Mouse (Mus musculus): ENCODE data around the gene Pum1. TPM values are rescaled to one million over a fixed set of nuclear protein-coding genes. Genes with fewer than 3 reads are reported as not detected.
"Not testable (repeated sequence)": the region's sequence is repeated elsewhere in the genome, so short reads cannot be mapped to it uniquely, and the experiment has no call there.

Gene Pum1
- polyA plus RNA-seq, 1 experiment from 2014 or later: 117 TPM

GRCm38 (mm10) chr4:130645426-130645825 is 17.7 kb upstream of the Pum1 start:
- WGBS: 78% methylated on average over 1 of the region's 1 CpGs
- Histone ChIP-seq H3K4me1 (ENCODE audit: control insufficient read depth, insufficient read depth, low read length) (no peaks in the 10 kb centered on the region), H3K9me3 (ENCODE audit: control insufficient read depth, low read length) (no peaks in the 10 kb centered on the region), H3K27ac (ENCODE audit: low read depth, low read length) (no peak overlapping the region), H3K4me3 (ENCODE audit: low read length) (no peak overlapping the region), H3K9ac (ENCODE audit: low read depth, low read length) (no peak overlapping the region), H3K27me3 (ENCODE audit: control insufficient read depth, insufficient read depth, low read length) (no peaks in the 10 kb centered on the region), H3K4me2 (replicated peaks; ENCODE audit: low read depth, low read length) (no peak overlapping the region), H3K36me3 (ENCODE audit: control insufficient read depth, insufficient read depth, low read length) (no peaks in the 10 kb centered on the region)
- ATAC-seq (ENCODE audit: low FRiP score, low TSS enrichment): no peak

DNA sequence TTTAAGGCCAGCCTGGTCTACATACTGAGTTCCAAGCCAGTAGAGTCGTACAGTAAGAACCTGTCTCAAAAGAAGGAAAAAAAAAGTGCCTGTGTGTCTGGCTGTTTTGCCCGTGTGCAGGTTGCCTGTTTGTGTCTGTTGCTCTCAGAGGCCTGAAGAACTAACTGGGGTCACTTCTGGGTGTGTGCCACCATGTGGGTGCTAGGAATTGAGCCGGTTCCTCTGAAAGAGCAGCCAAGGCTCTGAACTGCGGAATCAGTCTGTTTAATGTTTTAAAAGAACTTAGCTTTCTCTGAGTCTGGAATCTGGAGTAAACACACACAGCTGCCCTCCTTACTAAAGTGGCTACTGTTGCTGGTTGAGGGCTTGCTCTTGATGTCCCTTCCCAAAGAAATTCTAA is 11.8 kb upstream of the Pum1 start:
- no peak for ATAC-seq (ENCODE audit: low FRiP score, low TSS enrichment)
- 84% methylated on average over 4 of the region's 4 CpGs for WGBS
- H3K4me3 ChIP-seq (ENCODE audit: low read length): no peak overlapping the region
- no peak overlapping the region for H3K27ac ChIP-seq (ENCODE audit: low read depth, low read length)
- H3K36me3 ChIP-seq (ENCODE audit: control insufficient read depth, insufficient read depth, low read length): no peaks in the 10 kb centered on the region
- no peaks in the 10 kb centered on the region for H3K27me3 ChIP-seq (ENCODE audit: control insufficient read depth, insufficient read depth, low read length)
- no peaks in the 10 kb centered on the region for H3K9me3 ChIP-seq (ENCODE audit: control insufficient read depth, low read length)
- no peaks in the 10 kb centered on the region for H3K4me1 ChIP-seq (ENCODE audit: control insufficient read depth, insufficient read depth, low read length)
- H3K9ac ChIP-seq (ENCODE audit: low read depth, low read length): no peak overlapping the region
- H3K4me2 ChIP-seq (replicated peaks; ENCODE audit: low read depth, low read length): no peak overlapping the region

DNA sequence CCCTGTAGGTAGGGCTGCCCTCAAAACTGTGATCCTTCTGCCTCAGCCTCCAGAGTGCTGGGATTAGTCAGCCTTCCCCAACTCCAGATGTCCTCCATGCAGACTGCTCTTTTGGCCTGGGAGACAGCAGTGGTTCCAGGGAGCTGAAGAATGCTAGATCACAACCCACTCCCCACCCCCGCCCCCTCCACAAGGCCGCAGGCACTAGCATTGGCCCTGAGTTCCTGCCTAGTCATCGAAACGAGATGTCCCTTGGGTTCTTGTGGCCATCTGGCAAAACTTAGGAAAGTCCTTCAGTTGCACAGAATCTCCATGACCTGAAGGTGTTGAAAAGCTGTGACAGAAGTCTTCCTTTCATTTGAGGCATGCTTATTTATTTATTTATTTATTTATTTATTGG is 10.6 kb upstream of the Pum1 start:
- no peak overlapping the region for H3K4me2 ChIP-seq (replicated peaks; ENCODE audit: low read depth, low read length)
- H3K27me3 ChIP-seq (ENCODE audit: control insufficient read depth, insufficient read depth, low read length): no peaks in the 10 kb centered on the region
- no peak overlapping the region for H3K27ac ChIP-seq (ENCODE audit: low read depth, low read length)
- H3K9ac ChIP-seq (ENCODE audit: low read depth, low read length): no peak overlapping the region
- H3K36me3 ChIP-seq (ENCODE audit: control insufficient read depth, insufficient read depth, low read length): no peaks in the 10 kb centered on the region
- no peak overlapping the region for H3K4me3 ChIP-seq (ENCODE audit: low read length)
- ATAC-seq (ENCODE audit: low FRiP score, low TSS enrichment): no peak
- no peaks in the 10 kb centered on the region for H3K9me3 ChIP-seq (ENCODE audit: control insufficient read depth, low read length)
- H3K4me1 ChIP-seq (ENCODE audit: control insufficient read depth, insufficient read depth, low read length): no peaks in the 10 kb centered on the region
- 66% methylated on average over 4 of the region's 4 CpGs for WGBS

- 40% methylated on average over 1 of the region's 1 CpGs for WGBS
- Histone ChIP-seq H3K4me2 (replicated peaks; ENCODE audit: low read depth, low read length) (no peak overlapping the region), H3K36me3 (ENCODE audit: control insufficient read depth, insufficient read depth, low read length) (no peaks in the 10 kb centered on the region), H3K4me3 (ENCODE audit: low read length) (no peak overlapping the region), H3K4me1 (ENCODE audit: control insufficient read depth, insufficient read depth, low read length) (no peaks in the 10 kb centered on the region), H3K9me3 (ENCODE audit: control insufficient read depth, low read length) (no peaks in the 10 kb centered on the region), H3K9ac (ENCODE audit: low read depth, low read length) (no peak overlapping the region), H3K27ac (ENCODE audit: low read depth, low read length) (no peak overlapping the region), H3K27me3 (ENCODE audit: control insufficient read depth, insufficient read depth, low read length) (no peaks in the 10 kb centered on the region)
- no peak for ATAC-seq (ENCODE audit: low FRiP score, low TSS enrichment)
Observed at GRCm38 (mm10) chr4:130657820-130658565, 5.1 kb upstream of the Pum1 start.

- H3K4me3 ChIP-seq (ENCODE audit: low read length): no peak overlapping the region
- ATAC-seq (ENCODE audit: low FRiP score, low TSS enrichment): no peak
- H3K4me2 ChIP-seq (replicated peaks; ENCODE audit: low read depth, low read length): no peak overlapping the region
- H3K4me1 ChIP-seq (ENCODE audit: control insufficient read depth, insufficient read depth, low read length): no peaks in the 10 kb centered on the region
- no peak overlapping the region for H3K27ac ChIP-seq (ENCODE audit: low read depth, low read length)
- H3K9me3 ChIP-seq (ENCODE audit: control insufficient read depth, low read length): no peaks in the 10 kb centered on the region
- 86% methylated on average over 6 of the region's 6 CpGs for WGBS
- H3K27me3 ChIP-seq (ENCODE audit: control insufficient read depth, insufficient read depth, low read length): no peaks in the 10 kb centered on the region
- H3K9ac ChIP-seq (ENCODE audit: low read depth, low read length): no peak overlapping the region
- no peaks in the 10 kb centered on the region for H3K36me3 ChIP-seq (ENCODE audit: control insufficient read depth, insufficient read depth, low read length)
Observed at GRCm38 (mm10) chr4:130659470-130659869, 3.7 kb upstream of the Pum1 start.

GRCm38 (mm10) chr4:130660106-130660505 is 3.0 kb upstream of the Pum1 start:
- H3K36me3 ChIP-seq (ENCODE audit: control insufficient read depth, insufficient read depth, low read length): no peaks in the 10 kb centered on the region
- 80% methylated on average over 2 of the region's 2 CpGs for WGBS
- H3K4me1 ChIP-seq (ENCODE audit: control insufficient read depth, insufficient read depth, low read length): no peaks in the 10 kb centered on the region; the same call in 1 of the 2 replicates
- H3K27ac ChIP-seq (ENCODE audit: low read depth, low read length): no peak overlapping the region
- no peaks in the 10 kb centered on the region for H3K27me3 ChIP-seq (ENCODE audit: control insufficient read depth, insufficient read depth, low read length)
- no peak for ATAC-seq (ENCODE audit: low FRiP score, low TSS enrichment)
- no peak overlapping the region for H3K4me2 ChIP-seq (replicated peaks; ENCODE audit: low read depth, low read length)
- no peak overlapping the region for H3K9ac ChIP-seq (ENCODE audit: low read depth, low read length)
- no peaks in the 10 kb centered on the region for H3K9me3 ChIP-seq (ENCODE audit: control insufficient read depth, low read length)
- no peak overlapping the region for H3K4me3 ChIP-seq (ENCODE audit: low read length)

DNA sequence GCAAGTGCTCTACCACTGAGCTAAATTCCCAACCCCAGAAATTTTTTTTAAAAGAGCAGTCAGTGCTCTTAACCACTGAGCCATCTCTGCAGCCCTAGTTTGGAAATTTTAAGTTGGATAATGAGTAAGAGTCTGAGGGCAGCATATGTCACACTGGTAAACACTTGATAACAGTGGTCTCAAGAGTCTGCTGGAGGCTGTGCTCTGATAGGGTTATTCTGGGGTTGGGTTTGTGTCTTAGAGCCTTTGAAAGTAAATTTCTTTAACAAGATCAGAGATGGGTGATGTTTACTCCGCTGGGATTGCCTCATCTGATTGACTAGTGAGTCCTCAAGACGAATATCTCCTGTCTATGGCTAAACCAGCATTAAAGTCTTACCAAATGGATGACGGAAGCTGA is 2.0 kb upstream of the Pum1 start:
- Histone ChIP-seq H3K4me2 (replicated peaks; ENCODE audit: low read depth, low read length) (no peak overlapping the region), H3K9ac (ENCODE audit: low read depth, low read length) (no peak overlapping the region), H3K27me3 (ENCODE audit: control insufficient read depth, insufficient read depth, low read length) (no peaks in the 10 kb centered on the region), H3K9me3 (ENCODE audit: control insufficient read depth, low read length) (no peaks in the 10 kb centered on the region), H3K4me1 (ENCODE audit: control insufficient read depth, insufficient read depth, low read length) (no peaks in the 10 kb centered on the region; the same call in 1 of the 2 replicates), H3K4me3 (ENCODE audit: low read length) (no peak overlapping the region), H3K27ac (ENCODE audit: low read depth, low read length) (no peak overlapping the region), H3K36me3 (ENCODE audit: control insufficient read depth, insufficient read depth, low read length) (no peaks in the 10 kb centered on the region)
- no peak for ATAC-seq (ENCODE audit: low FRiP score, low TSS enrichment)
- 93% methylated on average over 3 of the region's 3 CpGs for WGBS

GRCm38 (mm10) chr4:130662305-130662704 is 816 bp upstream of the Pum1 start:
- 84% methylated on average over 1 of the region's 1 CpGs for WGBS
- H3K4me2 ChIP-seq (replicated peaks; ENCODE audit: low read depth, low read length); H3K9ac ChIP-seq (ENCODE audit: low read depth, low read length); H3K36me3 ChIP-seq (ENCODE audit: control insufficient read depth, insufficient read depth, low read length); H3K9me3 ChIP-seq (ENCODE audit: control insufficient read depth, low read length); H3K4me3 ChIP-seq (ENCODE audit: low read length); H3K27me3 ChIP-seq (ENCODE audit: control insufficient read depth, insufficient read depth, low read length); H3K27ac ChIP-seq (ENCODE audit: low read depth, low read length); H3K4me1 ChIP-seq (ENCODE audit: control insufficient read depth, insufficient read depth, low read length): not testable (repeated sequence)
- peak; percentile 10; the same call in 1 of the 2 replicates for ATAC-seq (ENCODE audit: low FRiP score, low TSS enrichment)

GRCm38 (mm10) chr4:130663810-130664401 is 785 bp downstream of the Pum1 start:
- under 1% methylated on average over 22 of the region's 22 CpGs for WGBS
- Histone ChIP-seq H3K36me3 (ENCODE audit: control insufficient read depth, insufficient read depth, low read length) (peaks cover 5% of the 10 kb centered on the region), H3K27ac (ENCODE audit: low read depth, low read length) (peak overlapping the region; percentile 98), H3K4me1 (ENCODE audit: control insufficient read depth, insufficient read depth, low read length) (peaks cover 12% of the 10 kb centered on the region; the same call in 1 of the 2 replicates), H3K4me3 (ENCODE audit: low read length) (peak overlapping the region; percentile 94), H3K27me3 (ENCODE audit: control insufficient read depth, insufficient read depth, low read length) (no peaks in the 10 kb centered on the region), H3K4me2 (replicated peaks; ENCODE audit: low read depth, low read length) (peak overlapping the region; percentile 64), H3K9ac (ENCODE audit: low read depth, low read length) (peak overlapping the region; percentile 98), H3K9me3 (ENCODE audit: control insufficient read depth, low read length) (no peaks in the 10 kb centered on the region)
- ATAC-seq (ENCODE audit: low FRiP score, low TSS enrichment): peak; percentile 72

Measured in kidney, embryonic 14.5 days (tissue).